Mouse (Mus musculus): Measurements from ENCODE around the gene Gm14685. TPM values are rescaled to one million over a fixed set of nuclear protein-coding genes. Genes with fewer than 3 reads are reported as not detected.
"Not testable (repeated sequence)": the region's sequence is repeated elsewhere in the genome, so short reads cannot be mapped to it uniquely, and the experiment has no call there.

The Gm14685 gene
- polyA plus RNA-seq (2015; fragmentation: Nextera tagmentation; extraction: Ambion mirVana), result 0.84 TPM in 1 of 2 replicates, not detected in the other

- not testable (repeated sequence) for H3K9me3 ChIP-seq (replicated peaks); H3K27ac ChIP-seq (replicated peaks); H3K9ac ChIP-seq (replicated peaks); ATAC-seq (ENCODE audit: low FRiP score); H3K4me2 ChIP-seq; H3K4me3 ChIP-seq (replicated peaks); H3K4me1 ChIP-seq; H3K27me3 ChIP-seq (replicated peaks); H3K36me3 ChIP-seq
- no CpG with 5 or more reads among the region's 7 CpGs for WGBS
Observed at GRCm38 (mm10) chrX:73116747-73117146, at the start of gene Gm14685. TSS of gene Gm14685 (plus strand) at chrX:73117047.

DNA sequence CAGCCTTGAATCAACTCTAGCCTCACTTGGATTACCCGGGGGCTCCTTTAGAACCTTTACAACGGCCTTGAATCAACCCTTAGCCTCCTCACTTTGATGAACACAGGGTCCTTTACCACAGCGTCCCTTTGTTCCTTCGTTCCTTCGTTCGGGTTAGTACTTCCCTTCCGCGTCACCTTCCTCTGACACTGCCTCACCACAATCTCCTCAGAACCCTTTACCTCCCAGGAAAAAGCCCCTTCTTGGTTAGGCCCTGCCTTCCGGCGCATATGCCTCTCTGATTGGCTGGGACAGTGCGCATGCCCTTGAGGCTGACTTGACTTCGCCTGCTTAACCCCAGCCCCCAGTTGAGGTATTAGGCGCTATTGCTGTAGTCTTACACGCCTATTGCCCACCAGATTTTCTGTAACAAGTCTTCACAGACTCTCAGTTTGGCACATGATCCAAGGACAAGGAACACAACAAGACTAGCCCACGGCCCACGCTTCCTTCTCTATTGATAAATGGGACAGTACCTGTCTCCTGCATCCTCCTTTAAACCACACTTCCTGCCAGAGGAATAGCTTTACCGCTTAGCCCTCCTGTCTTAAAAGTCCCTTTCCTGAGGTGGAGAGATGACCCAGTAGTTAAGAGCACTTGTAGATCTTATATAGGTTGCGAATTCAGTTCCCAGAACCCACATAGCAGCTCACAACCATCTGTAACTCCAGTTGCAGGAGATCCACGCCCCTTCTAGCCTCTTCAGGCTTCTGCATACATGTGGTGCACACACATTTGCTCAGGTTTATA lies 34.4 kb upstream of the Gm14685 start, which contains the start of gene Xlr4a:
Xlr4a (minus strand) TSS at position 212 of the 789 bp plus-strand sequence.
- not testable (repeated sequence) for ATAC-seq (ENCODE audit: low FRiP score); H3K9me3 ChIP-seq (replicated peaks); H3K36me3 ChIP-seq; H3K9ac ChIP-seq (replicated peaks); H3K4me1 ChIP-seq; H3K27ac ChIP-seq (replicated peaks); H3K4me2 ChIP-seq; H3K27me3 ChIP-seq (replicated peaks); H3K4me3 ChIP-seq (replicated peaks)
- 86% methylated on average over 18 of the region's 19 CpGs for WGBS

DNA sequence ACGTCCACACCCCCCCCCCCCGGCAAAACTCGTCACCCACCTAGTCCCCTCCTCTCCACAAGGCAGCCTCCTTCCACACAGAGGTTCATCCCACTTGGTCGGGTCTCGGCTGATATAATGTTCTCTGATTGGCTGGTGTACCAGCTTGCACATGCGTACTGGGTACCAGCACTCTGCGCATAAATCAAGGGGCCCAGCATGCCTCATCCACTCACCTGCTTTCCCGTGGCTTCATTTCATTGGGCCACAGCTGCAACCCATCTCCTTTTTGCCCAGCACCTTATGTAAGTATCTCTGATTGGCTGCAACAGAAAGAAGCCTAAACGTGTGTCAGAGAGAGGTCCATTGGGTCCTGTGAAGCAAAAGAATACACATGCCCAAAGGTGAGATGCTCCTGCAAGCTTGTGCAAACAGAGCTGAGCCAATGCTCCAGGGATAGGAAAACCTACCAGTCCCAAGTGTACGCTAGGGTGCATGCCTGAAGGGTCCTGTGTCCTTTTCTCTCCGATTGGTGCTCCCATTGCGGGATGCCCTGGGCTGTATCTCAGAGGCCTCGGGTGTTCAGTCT lies 19.8 kb upstream of the Gm14685 start, which contains the start of gene Xlr3a:
Xlr3a (minus strand) TSS at position 155 of the 568 bp plus-strand sequence.
- H3K4me1 ChIP-seq, result not testable (repeated sequence)

DNA sequence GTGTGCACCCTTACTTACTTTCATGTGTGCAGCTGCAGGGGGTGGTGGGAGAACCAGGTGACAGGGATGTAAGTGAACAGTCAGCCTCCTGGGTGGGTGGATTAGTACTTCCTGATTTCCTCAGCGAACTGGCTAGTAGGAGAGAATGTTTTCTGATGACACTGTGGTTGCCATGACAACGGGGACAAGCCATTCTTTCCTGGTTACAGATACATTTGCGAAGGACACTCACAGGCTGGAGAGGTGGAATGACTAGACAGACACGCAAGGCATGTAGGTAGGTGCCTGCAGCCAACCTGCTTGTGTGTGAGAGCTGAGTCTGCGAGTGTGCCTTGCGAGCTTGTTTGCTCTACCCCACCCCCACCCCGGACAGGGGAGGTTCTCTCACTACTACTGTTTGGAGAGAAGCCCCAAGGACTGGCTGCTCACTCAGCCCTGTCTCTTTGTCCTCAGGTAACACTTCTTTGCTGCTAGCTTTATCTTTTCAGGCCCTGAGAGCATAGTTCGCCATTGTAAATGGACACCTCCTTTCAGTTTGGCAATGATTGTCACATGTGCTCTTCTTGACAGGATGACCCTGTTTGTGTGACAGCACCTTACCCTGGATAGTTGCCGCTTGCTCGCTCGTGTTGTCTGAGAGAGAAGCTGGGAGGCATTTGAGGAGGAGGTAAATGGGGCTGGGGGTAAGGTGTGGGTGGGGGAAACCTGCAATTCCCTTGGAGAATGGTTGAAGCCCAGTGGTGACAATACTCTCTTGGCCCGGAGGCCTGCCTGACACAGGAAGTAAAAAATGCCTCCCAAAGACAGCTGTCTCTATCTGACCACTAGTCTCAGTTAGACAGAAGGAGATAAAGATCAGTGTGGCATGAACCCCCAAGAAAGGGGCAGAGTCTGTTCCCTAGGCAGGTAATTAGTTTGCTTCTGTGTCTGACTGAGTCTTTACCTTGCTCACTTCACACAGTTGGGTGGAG lies 6.3 kb downstream of the Gm14685 start:
- no CpG with 5 or more reads among the region's 12 CpGs for WGBS

More for the DNA sequence above, 19.8 kb upstream of the Gm14685 start, which contains the start of gene Xlr3a:
- H3K27me3 ChIP-seq (replicated peaks); H3K9ac ChIP-seq (replicated peaks); H3K4me3 ChIP-seq (replicated peaks); H3K27ac ChIP-seq (replicated peaks); ATAC-seq (ENCODE audit: low FRiP score); H3K4me2 ChIP-seq; H3K36me3 ChIP-seq; H3K9me3 ChIP-seq (replicated peaks): not testable (repeated sequence)
- 66% methylated on average over 13 of the region's 13 CpGs for WGBS

DNA sequence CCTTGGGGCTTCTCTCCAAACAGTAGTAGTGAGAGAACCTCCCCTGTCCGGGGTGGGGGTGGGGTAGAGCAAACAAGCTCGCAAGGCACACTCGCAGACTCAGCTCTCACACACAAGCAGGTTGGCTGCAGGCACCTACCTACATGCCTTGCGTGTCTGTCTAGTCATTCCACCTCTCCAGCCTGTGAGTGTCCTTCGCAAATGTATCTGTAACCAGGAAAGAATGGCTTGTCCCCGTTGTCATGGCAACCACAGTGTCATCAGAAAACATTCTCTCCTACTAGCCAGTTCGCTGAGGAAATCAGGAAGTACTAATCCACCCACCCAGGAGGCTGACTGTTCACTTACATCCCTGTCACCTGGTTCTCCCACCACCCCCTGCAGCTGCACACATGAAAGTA lies 26.4 kb downstream of the Gm14685 start:
- H3K4me1 ChIP-seq; H3K4me3 ChIP-seq (replicated peaks); H3K36me3 ChIP-seq; H3K27ac ChIP-seq (replicated peaks); H3K4me2 ChIP-seq; H3K27me3 ChIP-seq (replicated peaks); H3K9ac ChIP-seq (replicated peaks); H3K9me3 ChIP-seq (replicated peaks): not testable (repeated sequence)
- peak; percentile 73 for ATAC-seq (ENCODE audit: low FRiP score)
- WGBS, result no CpG with 5 or more reads among the region's 7 CpGs

More for the DNA sequence above, 6.3 kb downstream of the Gm14685 start:
- H3K9ac ChIP-seq (replicated peaks); H3K4me2 ChIP-seq; H3K4me1 ChIP-seq; H3K36me3 ChIP-seq; H3K9me3 ChIP-seq (replicated peaks); H3K4me3 ChIP-seq (replicated peaks); H3K27ac ChIP-seq (replicated peaks); H3K27me3 ChIP-seq (replicated peaks): not testable (repeated sequence)
- ATAC-seq (ENCODE audit: low FRiP score), result peak; percentile 76

DNA sequence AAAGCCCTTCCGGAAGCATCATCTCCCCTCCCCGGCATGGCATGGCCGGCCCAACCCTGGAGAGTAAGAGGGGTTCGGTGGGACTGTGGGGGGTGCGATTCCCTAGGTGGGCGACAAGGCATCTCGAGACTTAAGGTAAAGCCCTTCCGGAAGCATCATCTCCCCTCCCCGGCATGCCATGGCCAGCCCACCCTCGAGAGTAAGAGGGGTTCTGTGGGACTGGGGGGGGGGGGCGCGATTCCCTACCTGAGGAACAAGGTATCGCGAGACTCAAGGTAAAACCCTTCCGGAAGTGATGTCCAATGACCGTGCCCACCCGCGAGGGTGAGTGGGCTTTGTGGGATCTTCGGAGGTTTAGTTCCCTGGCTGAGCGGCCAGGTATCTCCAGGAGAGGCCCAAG lies 31.6 kb downstream of the Gm14685 start, which contains the start of gene Xlr5b:
Xlr5b (plus strand) TSS at position 301 of the 400 bp plus-strand sequence.
- H3K36me3 ChIP-seq; H3K27ac ChIP-seq (replicated peaks); H3K9ac ChIP-seq (replicated peaks); H3K4me2 ChIP-seq; H3K9me3 ChIP-seq (replicated peaks); H3K4me3 ChIP-seq (replicated peaks); H3K4me1 ChIP-seq; ATAC-seq (ENCODE audit: low FRiP score); H3K27me3 ChIP-seq (replicated peaks): not testable (repeated sequence)
- WGBS, result no CpG with 5 or more reads among the region's 20 CpGs

DNA sequence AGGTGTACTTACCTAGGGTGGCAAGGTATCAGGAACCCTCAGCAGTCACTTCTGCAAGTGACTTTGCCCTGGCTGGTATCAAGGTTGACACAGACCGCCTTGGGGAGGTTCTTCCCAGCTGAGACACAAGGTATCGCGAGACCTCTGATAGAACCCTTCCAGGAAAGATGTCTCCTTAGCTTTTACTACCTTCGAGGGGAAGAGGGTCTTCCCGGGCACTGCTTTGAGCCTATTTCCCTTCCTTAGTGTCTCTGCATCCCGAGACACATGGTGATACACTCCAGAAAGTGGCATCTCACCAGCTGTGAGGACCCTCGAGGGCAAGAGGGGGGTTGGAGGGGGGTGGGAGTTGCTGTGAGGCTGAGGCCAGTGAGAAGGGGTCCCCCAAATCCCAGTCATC lies 32.5 kb downstream of the Gm14685 start, which contains the start of gene DXBay18:
DXBay18 (minus strand) TSS at position 101 of the 400 bp plus-strand sequence.
- H3K9me3 ChIP-seq (replicated peaks); H3K4me2 ChIP-seq; H3K27me3 ChIP-seq (replicated peaks); H3K9ac ChIP-seq (replicated peaks); H3K4me3 ChIP-seq (replicated peaks); H3K36me3 ChIP-seq; H3K27ac ChIP-seq (replicated peaks); H3K4me1 ChIP-seq; ATAC-seq (ENCODE audit: low FRiP score): not testable (repeated sequence)
- no CpG with 5 or more reads among the region's 7 CpGs for WGBS

- not testable (repeated sequence) for ATAC-seq (ENCODE audit: low FRiP score); H3K27me3 ChIP-seq (replicated peaks); H3K4me1 ChIP-seq; H3K4me2 ChIP-seq; H3K27ac ChIP-seq (replicated peaks); H3K9me3 ChIP-seq (replicated peaks); H3K4me3 ChIP-seq (replicated peaks); H3K36me3 ChIP-seq; H3K9ac ChIP-seq (replicated peaks)
- 89% methylated on average over 8 of the region's 15 CpGs for WGBS
Observed at GRCm38 (mm10) chrX:73176889-73177288, 60.0 kb downstream of the Gm14685 start, which contains the start of gene Spin2d. TSS of gene Spin2d (minus strand) at chrX:73176989.

Other genes starting within 250 kb of the Gm14685 start
- 62.8 and 65.6 TPM in 2 replicates for gene Cetn2, start 198.6 kb upstream of the Gm14685 start, polyA plus RNA-seq (2015; fragmentation: Nextera tagmentation; extraction: Ambion mirVana)
- gene Nsdhl, start 198.5 kb upstream of the Gm14685 start, polyA plus RNA-seq (2015; fragmentation: Nextera tagmentation; extraction: Ambion mirVana), result 45.3 and 50.8 TPM in 2 replicates
- 1.1 and 1.4 TPM in 2 replicates for gene Zfp185, start 129.7 kb upstream of the Gm14685 start, polyA plus RNA-seq (2015; fragmentation: Nextera tagmentation; extraction: Ambion mirVana)
- gene Pnma5, start 79.9 kb upstream of the Gm14685 start, polyA plus RNA-seq (2015; fragmentation: Nextera tagmentation; extraction: Ambion mirVana), result 0.23 TPM in 2 replicates
- gene Pnma3, start 52.3 kb upstream of the Gm14685 start, polyA plus RNA-seq (2015; fragmentation: Nextera tagmentation; extraction: Ambion mirVana), result 4.5 and 6.0 TPM in 2 replicates
- gene Xlr4a, start 34.6 kb upstream of the Gm14685 start, polyA plus RNA-seq (2015; fragmentation: Nextera tagmentation; extraction: Ambion mirVana), result 0.29 and 4.0 TPM in 2 replicates
- gene Xlr3a, start 20.0 kb upstream of the Gm14685 start, polyA plus RNA-seq (2015; fragmentation: Nextera tagmentation; extraction: Ambion mirVana), result 4.2 TPM in 2 replicates
- not detected in 2 replicates for gene Xlr5b, start 31.7 kb downstream of the Gm14685 start, polyA plus RNA-seq (2015; fragmentation: Nextera tagmentation; extraction: Ambion mirVana)
- 0.59 TPM in 1 of 2 replicates, not detected in the other for gene DXBay18, start 32.4 kb downstream of the Gm14685 start, polyA plus RNA-seq (2015; fragmentation: Nextera tagmentation; extraction: Ambion mirVana)
- gene Spin2d, start 59.9 kb downstream of the Gm14685 start, polyA plus RNA-seq (2015; fragmentation: Nextera tagmentation; extraction: Ambion mirVana), result not detected in 2 replicates
- gene Xlr3b, start 75.2 kb downstream of the Gm14685 start, polyA plus RNA-seq (2015; fragmentation: Nextera tagmentation; extraction: Ambion mirVana), result 16.5 and 19.9 TPM in 2 replicates
- 0.37 and 3.1 TPM in 2 replicates for gene Xlr4b, start 97.3 kb downstream of the Gm14685 start, polyA plus RNA-seq (2015; fragmentation: Nextera tagmentation; extraction: Ambion mirVana)
- gene F8a, start 111.2 kb downstream of the Gm14685 start, polyA plus RNA-seq (2015; fragmentation: Nextera tagmentation; extraction: Ambion mirVana), result 31.3 and 35.3 TPM in 2 replicates
- 0.12 and 2.3 TPM in 2 replicates for gene Xlr4c, start 126.1 kb downstream of the Gm14685 start, polyA plus RNA-seq (2015; fragmentation: Nextera tagmentation; extraction: Ambion mirVana)
- gene Xlr3c, start 148.3 kb downstream of the Gm14685 start, polyA plus RNA-seq (2015; fragmentation: Nextera tagmentation; extraction: Ambion mirVana), result 0.22 and 0.41 TPM in 2 replicates
- gene Xlr5a, start 175.9 kb downstream of the Gm14685 start, polyA plus RNA-seq (2015; fragmentation: Nextera tagmentation; extraction: Ambion mirVana), result 0.20 TPM in 1 of 2 replicates, not detected in the other
- not detected in 2 replicates for gene Xlr5c, start 175.9 kb downstream of the Gm14685 start, polyA plus RNA-seq (2015; fragmentation: Nextera tagmentation; extraction: Ambion mirVana)
- not detected in 2 replicates for gene Gm45015, start 219.8 kb downstream of the Gm14685 start, polyA plus RNA-seq (2015; fragmentation: Nextera tagmentation; extraction: Ambion mirVana)
- 8.9 and 9.8 TPM in 2 replicates for gene Zfp275, start 225.6 kb downstream of the Gm14685 start, polyA plus RNA-seq (2015; fragmentation: Nextera tagmentation; extraction: Ambion mirVana)